Mouse (Mus musculus): ENCODE measurements around the gene Eya2. TPM values are rescaled to one million over a fixed set of nuclear protein-coding genes. Genes with fewer than 3 reads are reported as not detected.

Gene Eya2
- polyA plus RNA-seq, 1 experiment: 1.4 TPM

- H3K4me3 ChIP-seq (ENCODE audit: control insufficient read depth, low read depth, low read length): no peak overlapping the region
- no peaks in the 10 kb centered on the region for H3K27me3 ChIP-seq (ENCODE audit: control insufficient read depth, insufficient read depth, low read length)
- no peak for TF ChIP-seq CTCF (IDR thresholded peaks at IDR 0.05; ENCODE audit: control insufficient read depth, insufficient read depth, insufficient replicate concordance, low read depth, low read length)
- no peak for TF ChIP-seq POLR2A (IDR thresholded peaks at IDR 0.05; ENCODE audit: control insufficient read depth, low read depth, low read length)
- no peaks in the 10 kb centered on the region for H3K36me3 ChIP-seq (ENCODE audit: control insufficient read depth, insufficient read depth, low read length)
- no peaks in the 10 kb centered on the region; the same call in 1 of the 2 replicates for H3K4me1 ChIP-seq (ENCODE audit: control insufficient read depth, insufficient read depth, low read length)
- no peak overlapping the region for H3K27ac ChIP-seq (ENCODE audit: control insufficient read depth, insufficient read depth, low read depth, low read length)
These were observed 57.4 kb downstream of the Eya2 start for GRCm38 (mm10) chr2:165652281-165652680.

- H3K27ac ChIP-seq (ENCODE audit: control insufficient read depth, insufficient read depth, low read depth, low read length): no peak overlapping the region
- H3K4me3 ChIP-seq (ENCODE audit: control insufficient read depth, low read depth, low read length): no peak overlapping the region
- H3K4me1 ChIP-seq (ENCODE audit: control insufficient read depth, insufficient read depth, low read length): no peaks in the 10 kb centered on the region; the same call in 1 of the 2 replicates
- no peaks in the 10 kb centered on the region for H3K27me3 ChIP-seq (ENCODE audit: control insufficient read depth, insufficient read depth, low read length)
- H3K36me3 ChIP-seq (ENCODE audit: control insufficient read depth, insufficient read depth, low read length): no peaks in the 10 kb centered on the region
- TF ChIP-seq CTCF (IDR thresholded peaks at IDR 0.05; ENCODE audit: control insufficient read depth, insufficient read depth, insufficient replicate concordance, low read depth, low read length) (no peak), POLR2A (IDR thresholded peaks at IDR 0.05; ENCODE audit: control insufficient read depth, low read depth, low read length) (no peak)
These were observed 58.4 kb downstream of the Eya2 start for GRCm38 (mm10) chr2:165653001-165653921.

- no peaks in the 10 kb centered on the region for H3K36me3 ChIP-seq (ENCODE audit: control insufficient read depth, insufficient read depth, low read length)
- H3K27me3 ChIP-seq (ENCODE audit: control insufficient read depth, insufficient read depth, low read length): no peaks in the 10 kb centered on the region
- no peak overlapping the region for H3K4me3 ChIP-seq (ENCODE audit: control insufficient read depth, low read depth, low read length)
- TF ChIP-seq CTCF (IDR thresholded peaks at IDR 0.05; ENCODE audit: control insufficient read depth, insufficient read depth, insufficient replicate concordance, low read depth, low read length) (no peak), POLR2A (IDR thresholded peaks at IDR 0.05; ENCODE audit: control insufficient read depth, low read depth, low read length) (no peak)
- H3K27ac ChIP-seq (ENCODE audit: control insufficient read depth, insufficient read depth, low read depth, low read length): no peak overlapping the region
- no peaks in the 10 kb centered on the region; the same call in 1 of the 2 replicates for H3K4me1 ChIP-seq (ENCODE audit: control insufficient read depth, insufficient read depth, low read length)
These were observed 59.3 kb downstream of the Eya2 start for GRCm38 (mm10) chr2:165654151-165654550.

- TF ChIP-seq POLR2A (IDR thresholded peaks at IDR 0.05; ENCODE audit: control insufficient read depth, low read depth, low read length) (no peak), CTCF (IDR thresholded peaks at IDR 0.05; ENCODE audit: control insufficient read depth, insufficient read depth, insufficient replicate concordance, low read depth, low read length) (no peak)
- H3K4me3 ChIP-seq (ENCODE audit: control insufficient read depth, low read depth, low read length): no peak overlapping the region
- H3K4me1 ChIP-seq (ENCODE audit: control insufficient read depth, insufficient read depth, low read length): no peaks in the 10 kb centered on the region; the same call in 1 of the 2 replicates
- no peak overlapping the region for H3K27ac ChIP-seq (ENCODE audit: control insufficient read depth, insufficient read depth, low read depth, low read length)
- no peaks in the 10 kb centered on the region for H3K27me3 ChIP-seq (ENCODE audit: control insufficient read depth, insufficient read depth, low read length)
- no peaks in the 10 kb centered on the region for H3K36me3 ChIP-seq (ENCODE audit: control insufficient read depth, insufficient read depth, low read length)
These were observed 60.1 kb downstream of the Eya2 start for GRCm38 (mm10) chr2:165654696-165655491.

GRCm38 (mm10) chr2:165656541-165656940 is 61.7 kb downstream of the Eya2 start:
- Histone ChIP-seq H3K27ac (ENCODE audit: control insufficient read depth, insufficient read depth, low read depth, low read length) (no peak overlapping the region), H3K4me3 (ENCODE audit: control insufficient read depth, low read depth, low read length) (no peak overlapping the region), H3K4me1 (ENCODE audit: control insufficient read depth, insufficient read depth, low read length) (no peaks in the 10 kb centered on the region; the same call in 1 of the 2 replicates), H3K36me3 (ENCODE audit: control insufficient read depth, insufficient read depth, low read length) (no peaks in the 10 kb centered on the region), H3K27me3 (ENCODE audit: control insufficient read depth, insufficient read depth, low read length) (no peaks in the 10 kb centered on the region)
- TF ChIP-seq CTCF (IDR thresholded peaks at IDR 0.05; ENCODE audit: control insufficient read depth, insufficient read depth, insufficient replicate concordance, low read depth, low read length): no peak
- no peak for TF ChIP-seq POLR2A (IDR thresholded peaks at IDR 0.05; ENCODE audit: control insufficient read depth, low read depth, low read length)

GRCm38 (mm10) chr2:165656956-165657355 is 62.1 kb downstream of the Eya2 start:
- Histone ChIP-seq H3K4me1 (ENCODE audit: control insufficient read depth, insufficient read depth, low read length) (no peaks in the 10 kb centered on the region; the same call in 1 of the 2 replicates), H3K36me3 (ENCODE audit: control insufficient read depth, insufficient read depth, low read length) (no peaks in the 10 kb centered on the region), H3K4me3 (ENCODE audit: control insufficient read depth, low read depth, low read length) (no peak overlapping the region), H3K27ac (ENCODE audit: control insufficient read depth, insufficient read depth, low read depth, low read length) (no peak overlapping the region), H3K27me3 (ENCODE audit: control insufficient read depth, insufficient read depth, low read length) (no peaks in the 10 kb centered on the region)
- TF ChIP-seq CTCF (IDR thresholded peaks at IDR 0.05; ENCODE audit: control insufficient read depth, insufficient read depth, insufficient replicate concordance, low read depth, low read length): no peak

- H3K4me1 ChIP-seq (ENCODE audit: control insufficient read depth, insufficient read depth, low read length): no peaks in the 10 kb centered on the region
- no peaks in the 10 kb centered on the region for H3K27me3 ChIP-seq (ENCODE audit: control insufficient read depth, insufficient read depth, low read length)
- H3K36me3 ChIP-seq (ENCODE audit: control insufficient read depth, insufficient read depth, low read length): no peaks in the 10 kb centered on the region
- no peak for TF ChIP-seq POLR2A (IDR thresholded peaks at IDR 0.05; ENCODE audit: control insufficient read depth, low read depth, low read length)
- no peak for TF ChIP-seq CTCF (IDR thresholded peaks at IDR 0.05; ENCODE audit: control insufficient read depth, insufficient read depth, insufficient replicate concordance, low read depth, low read length)
- no peak overlapping the region for H3K4me3 ChIP-seq (ENCODE audit: control insufficient read depth, low read depth, low read length)
- no peak overlapping the region for H3K27ac ChIP-seq (ENCODE audit: control insufficient read depth, insufficient read depth, low read depth, low read length)
These were observed 64.7 kb downstream of the Eya2 start for GRCm38 (mm10) chr2:165659552-165659951.
